Mouse (Mus musculus) C2C12 (cell line): Measurements from ENCODE around the gene Ntmt1. TPM values are rescaled to one million over a fixed set of nuclear protein-coding genes. Genes with fewer than 3 reads are reported as not detected.

Experiments
- H3K27me3 ChIP-seq: one replicate; pipeline ENCODE4 v1.6.1; 2011; ENCODE audit not compliant: control insufficient read depth, insufficient read depth, insufficient read length
- H3K36me3 ChIP-seq: one replicate; pipeline ENCODE4 v1.6.1; 2011; ENCODE audit not compliant: control insufficient read depth, insufficient read depth
- H3K4me3 ChIP-seq: one replicate; pipeline ENCODE4 v1.5.1; 2011; ENCODE audit warnings: mild to moderate bottlenecking, control low read depth; ENCODE audit not compliant: poor library complexity, insufficient read depth, severe bottlenecking
- H3K79me2 ChIP-seq: one replicate; pipeline ENCODE4 v1.6.1; 2011; ENCODE audit not compliant: control insufficient read depth, insufficient read depth
- H3K79me3 ChIP-seq: one replicate; pipeline ENCODE4 v1.6.1; 2011; ENCODE audit warnings: low read depth, control low read depth
- H3ac ChIP-seq: one replicate; pipeline ENCODE3; 2011; ENCODE audit warnings: low read depth; ENCODE audit not compliant: control insufficient read depth, insufficient read length
- CEBPB ChIP-seq: IDR thresholded peaks from one replicate; pipeline ENCODE4 v1.6.1; 2011; ENCODE audit warnings: low read depth, mild to moderate bottlenecking, control low read depth, moderate library complexity
- CTCF ChIP-seq: IDR thresholded peaks from one replicate; pipeline ENCODE4 v1.5.1; 2011; ENCODE audit not compliant: control insufficient read depth, insufficient read depth, insufficient read length
- FOSL1 ChIP-seq: IDR thresholded peaks from one replicate; pipeline ENCODE4 v1.8.0; 2011; ENCODE audit warnings: mild to moderate bottlenecking, low read length; ENCODE audit not compliant: poor library complexity, insufficient read depth, severe bottlenecking
- MAX ChIP-seq: IDR thresholded peaks from one replicate; pipeline ENCODE4 v1.6.1; 2011; ENCODE audit warnings: mild to moderate bottlenecking, control low read depth
- MYOD1 ChIP-seq: IDR thresholded peaks from one replicate; pipeline ENCODE4 v1.6.1; 2011; ENCODE audit warnings: low read depth; ENCODE audit not compliant: control insufficient read depth, insufficient read length
- MYOG ChIP-seq: IDR thresholded peaks from one replicate; pipeline ENCODE4 v1.6.1; 2011; ENCODE audit not compliant: control insufficient read depth, insufficient read length; ENCODE audit errors: extremely low read depth
- USF1 ChIP-seq: IDR thresholded peaks from one replicate; pipeline ENCODE4 v1.6.1; 2011; ENCODE audit warnings: low read depth, mild to moderate bottlenecking, control low read depth, moderate library complexity
- polyA plus RNA-seq: library from polyadenylated mRNA; unstranded; fragments of >200 nt; fragmentation: generic; extraction: Trizol; gene quantifications from one replicate; pipeline ENCODE4 v1.2.1, GENCODE M21; 2012; ENCODE audit warnings: missing spikeins

Gene Ntmt1
- polyA plus RNA-seq, 1 experiment = 64.7 TPM

DNA sequence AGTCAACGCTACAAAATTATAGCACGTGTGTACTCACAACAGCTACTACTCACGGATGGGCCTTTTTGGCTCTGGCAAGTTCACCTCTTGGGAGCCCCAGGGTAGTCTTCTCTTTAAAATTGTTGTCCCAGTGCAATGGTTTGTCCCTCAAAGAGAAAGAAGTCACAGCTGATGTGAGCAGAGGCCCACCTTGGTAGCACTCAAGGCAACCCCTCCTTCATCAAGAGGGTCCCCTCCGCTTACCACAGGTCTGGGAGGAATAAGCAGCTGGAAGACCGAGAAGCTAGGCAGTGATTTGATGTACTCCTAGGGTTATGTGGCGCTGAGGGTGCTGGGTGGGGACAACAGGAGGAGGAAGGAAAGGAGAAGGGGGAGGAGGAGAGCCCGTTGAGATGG is 7.0 kb upstream of the Ntmt1 start:
- no peak overlapping the region for H3K4me3 ChIP-seq
- no peaks in the 10 kb centered on the region for H3K36me3 ChIP-seq
- peaks cover 10% of the 10 kb centered on the region for H3K27me3 ChIP-seq
- no peaks in the 10 kb centered on the region for H3K79me2 ChIP-seq
- no peak for TF ChIP-seq MAX
- TF ChIP-seq MYOD1 = no peak
- TF ChIP-seq CTCF = no peak
- no peak for TF ChIP-seq MYOG
- TF ChIP-seq CEBPB = no peak
- no peak for TF ChIP-seq FOSL1
- TF ChIP-seq USF1 = no peak
- H3ac ChIP-seq = no peak overlapping the region
- no peaks in the 10 kb centered on the region for H3K79me3 ChIP-seq

DNA sequence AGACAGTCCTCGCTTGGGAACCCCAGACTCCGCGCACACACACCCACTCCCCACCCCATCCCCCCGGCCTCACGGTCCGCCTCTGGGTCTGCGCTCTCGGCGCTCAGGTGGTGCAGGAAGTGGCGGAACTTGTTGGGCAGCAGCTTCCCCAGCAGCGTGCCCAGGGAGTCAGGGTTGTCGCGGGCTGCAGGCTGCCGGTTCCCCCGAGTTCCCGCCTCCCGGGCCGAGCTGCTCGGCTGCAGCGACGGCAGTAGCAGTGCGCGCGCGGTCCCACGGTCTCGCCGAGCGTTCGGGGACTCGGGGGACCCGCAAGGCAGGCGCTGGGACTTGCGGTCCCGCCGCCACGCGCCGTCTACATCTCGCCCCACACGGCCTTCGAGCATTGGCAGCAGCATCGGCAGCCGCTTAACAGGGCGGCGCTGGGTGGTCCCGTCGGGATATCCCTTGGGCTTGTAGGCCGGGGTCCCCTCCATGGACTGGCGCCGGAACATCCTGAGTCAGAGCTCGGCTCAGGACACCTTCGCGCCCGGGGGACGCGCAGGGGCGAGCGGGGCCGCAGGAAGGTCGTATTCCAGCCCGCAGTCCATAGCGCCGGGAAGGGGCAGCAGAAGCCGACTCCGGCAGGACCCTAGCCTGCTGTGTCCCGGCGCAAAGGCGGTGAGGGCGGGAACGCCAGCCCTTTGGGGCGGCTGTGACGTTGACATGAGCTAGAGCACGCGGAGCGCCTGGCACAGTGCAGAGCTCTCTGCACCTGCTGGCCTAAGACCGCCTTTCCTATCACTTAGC is 6.4 kb upstream of the Ntmt1 start:
- H3ac ChIP-seq = peak overlapping the region; percentile 46
- peaks cover 10% of the 10 kb centered on the region for H3K27me3 ChIP-seq
- no peaks in the 10 kb centered on the region for H3K79me2 ChIP-seq
- H3K36me3 ChIP-seq = no peaks in the 10 kb centered on the region
- TF ChIP-seq CEBPB (no peak), FOSL1 (no peak), MYOG (no peak), CTCF (no peak), MYOD1 (no peak), MAX (no peak), USF1 (no peak)
- no peak overlapping the region for H3K4me3 ChIP-seq
- no peaks in the 10 kb centered on the region for H3K79me3 ChIP-seq

DNA sequence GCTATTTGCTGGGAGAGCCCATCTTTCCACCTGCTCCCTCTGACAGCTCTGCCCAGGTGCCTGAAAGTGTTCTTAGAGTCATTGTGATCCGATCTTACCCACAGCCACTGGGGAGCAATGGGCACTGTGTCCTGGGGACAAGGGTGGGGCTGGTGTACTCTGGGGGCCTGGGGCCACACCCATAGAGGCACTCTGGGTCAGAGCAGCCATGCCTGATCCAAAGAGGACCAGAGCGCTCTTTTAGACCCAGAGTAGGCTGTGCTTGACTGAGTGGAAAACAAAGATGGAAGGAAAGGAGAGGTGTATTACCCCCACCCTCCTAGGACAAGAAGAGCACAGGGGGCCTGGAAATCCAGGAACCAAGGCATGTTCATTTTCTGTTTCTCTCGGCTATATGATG is 4.0 kb upstream of the Ntmt1 start, which contains the start of gene 1700001O22Rik:
TSS of gene 1700001O22Rik (minus strand) at position 58 of the 400 bp plus-strand sequence.
- Histone ChIP-seq H3K27me3 (peaks cover 10% of the 10 kb centered on the region), H3K79me2 (peaks cover 9% of the 10 kb centered on the region)
- TF ChIP-seq CTCF (no peak), USF1 (no peak), MYOG (no peak), FOSL1 (no peak), MAX (no peak), CEBPB (no peak), MYOD1 (no peak)

DNA sequence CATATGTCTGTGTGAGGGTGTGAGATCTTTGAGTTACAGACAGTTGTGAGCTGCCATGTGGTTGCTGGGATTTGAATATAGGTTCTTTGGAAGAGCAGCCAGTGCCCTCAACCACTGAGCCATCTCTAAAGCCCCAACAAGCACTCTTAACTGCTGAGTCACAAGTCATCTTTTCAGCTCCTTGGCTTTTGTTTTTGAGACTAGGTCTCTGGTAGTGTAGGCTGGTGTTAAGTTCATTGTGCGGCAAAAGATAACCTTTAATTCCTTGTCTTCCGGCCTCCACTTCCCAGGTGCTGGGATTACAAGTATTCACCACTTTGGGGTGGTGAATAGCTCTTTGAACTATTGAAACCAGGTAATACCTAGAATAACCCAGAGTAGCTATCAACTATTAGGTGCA is 1.6 kb upstream of the Ntmt1 start:
- H3K4me3 ChIP-seq = no peak overlapping the region
- no peak for TF ChIP-seq MYOG
- TF ChIP-seq FOSL1 = no peak
- TF ChIP-seq MAX = no peak
- no peak for TF ChIP-seq USF1
- TF ChIP-seq CEBPB = no peak
- TF ChIP-seq CTCF = no peak
- TF ChIP-seq MYOD1 = no peak

More for the DNA sequence above, 4.0 kb upstream of the Ntmt1 start, which contains the start of gene 1700001O22Rik:
- no peaks in the 10 kb centered on the region for H3K36me3 ChIP-seq
- H3ac ChIP-seq = no peak within 1 kb of the TSS
- H3K79me3 ChIP-seq = peaks cover 8% of the 10 kb centered on the region
- H3K4me3 ChIP-seq = no peak within 1 kb of the TSS

DNA sequence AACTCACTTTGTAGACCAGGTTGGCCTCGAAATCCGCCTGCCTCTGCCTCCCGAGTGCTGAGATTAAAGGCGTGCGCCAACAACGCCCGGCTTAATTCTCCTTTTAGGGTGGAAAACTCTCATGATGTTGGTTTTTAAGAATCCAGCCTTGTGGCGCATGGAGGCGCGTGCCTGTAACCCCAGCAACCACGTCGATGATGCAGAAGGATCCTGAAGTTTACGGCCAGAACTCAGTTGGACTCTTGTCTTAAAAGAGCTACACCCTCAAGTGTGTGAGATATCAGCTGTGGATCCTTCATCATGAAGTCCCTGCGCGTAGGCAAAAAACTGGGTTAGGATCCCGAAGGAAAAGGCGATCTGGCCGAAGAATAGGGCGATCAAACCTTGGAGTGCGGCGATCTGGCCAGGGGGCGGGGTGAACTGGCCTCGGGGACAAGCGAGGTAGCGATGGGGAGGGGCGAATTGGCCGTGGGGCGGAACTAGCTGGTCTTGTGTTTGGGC is 429 bp upstream of the Ntmt1 start:
- Histone ChIP-seq H3K36me3 (peaks cover 18% of the 10 kb centered on the region), H3K79me3 (peaks cover 43% of the 10 kb centered on the region), H3K4me3 (peak overlapping the region; percentile 27), H3K79me2 (peaks cover 45% of the 10 kb centered on the region), H3K27me3 (no peaks in the 10 kb centered on the region), H3ac (peak overlapping the region; percentile 56)
- no peak for TF ChIP-seq MAX
- no peak for TF ChIP-seq USF1
- TF ChIP-seq CTCF = no peak
- no peak for TF ChIP-seq MYOG
- TF ChIP-seq CEBPB = no peak
- TF ChIP-seq FOSL1 = no peak
- no peak for TF ChIP-seq MYOD1

More for the DNA sequence above, 1.6 kb upstream of the Ntmt1 start:
- H3K79me2 ChIP-seq = peaks cover 33% of the 10 kb centered on the region
- no peak overlapping the region for H3ac ChIP-seq
- peaks cover 12% of the 10 kb centered on the region for H3K36me3 ChIP-seq
- H3K27me3 ChIP-seq = peaks cover 6% of the 10 kb centered on the region
- H3K79me3 ChIP-seq = peaks cover 31% of the 10 kb centered on the region

DNA sequence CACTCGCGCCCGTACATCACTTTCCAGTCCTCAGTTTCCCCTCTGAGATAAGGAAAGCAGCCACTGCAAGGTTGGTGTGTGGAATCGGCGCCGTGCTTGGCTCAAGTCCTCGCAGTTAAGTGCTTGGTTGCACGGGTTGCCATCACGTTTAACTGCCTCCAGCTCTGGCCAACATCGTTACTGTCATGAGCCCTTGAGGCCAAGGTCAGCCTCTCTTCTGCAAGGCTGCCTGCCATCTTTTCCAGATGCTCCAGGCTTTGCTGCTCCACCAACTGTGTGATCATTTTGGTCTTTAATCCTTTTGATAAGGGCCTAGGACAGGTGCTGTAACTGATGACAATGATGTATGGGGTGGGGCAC is 650 bp downstream of the Ntmt1 start:
- peak overlapping the region; percentile 89 for H3K4me3 ChIP-seq
- no peaks in the 10 kb centered on the region for H3K27me3 ChIP-seq
- H3K79me3 ChIP-seq = peaks cover 51% of the 10 kb centered on the region
- peak overlapping the region; percentile 86 for H3ac ChIP-seq
- TF ChIP-seq FOSL1 (no peak), CTCF (no peak), MAX (peak; percentile 3), USF1 (no peak)
- H3K79me2 ChIP-seq = peaks cover 56% of the 10 kb centered on the region
- H3K36me3 ChIP-seq = peaks cover 28% of the 10 kb centered on the region
